Mouse (Mus musculus) neutrophil, adult 83 days (primary cell): ENCODE measurements around the gene Olfr963. TPM values are rescaled to one million over a fixed set of nuclear protein-coding genes. Genes with fewer than 3 reads are reported as not detected.

Experiments
- total RNA-seq, 2 experiments: library from RNA; stranded (reverse); gene quantifications; one replicate each; pipeline ENCODE4 v1.2.4; 2023

The Olfr963 gene
- not detected for total RNA-seq

GRCm38 (mm10) chr9:39666905-39667304 lies at the start of gene Olfr963:
Gene Olfr963, plus strand, starts transcription at chr9:39667205.

GRCm38 (mm10) chr9:39621073-39621472 lies 45.9 kb upstream of the Olfr963 start, which contains the start of gene Olfr960:
Gene Olfr960, plus strand, starts transcription at chr9:39621373.

GRCm38 (mm10) chr9:39644785-39645184 lies 22.2 kb upstream of the Olfr963 start, which contains the start of gene Olfr961:
Gene Olfr961, plus strand, starts transcription at chr9:39645085.

GRCm38 (mm10) chr9:39707017-39707416 lies 40.0 kb downstream of the Olfr963 start, which contains the start of gene Olfr149:
Gene Olfr149, minus strand, starts transcription at chr9:39707117.

GRCm38 (mm10) chr9:39711053-39711452 lies 44.0 kb downstream of the Olfr963 start, which contains the start of gene Olfr965:
Gene Olfr965, plus strand, starts transcription at chr9:39711353.

Other genes starting within 250 kb of the Olfr963 start
- gene Olfr952, start 240.1 kb upstream of the Olfr963 start, total RNA-seq = not detected
- not detected for gene Olfr954, start 210.5 kb upstream of the Olfr963 start, total RNA-seq
- not detected for gene Olfr955, start 195.3 kb upstream of the Olfr963 start, total RNA-seq
- gene Olfr44, start 173.2 kb upstream of the Olfr963 start, total RNA-seq = not detected
- gene Olfr957, start 151.4 kb upstream of the Olfr963 start, total RNA-seq = not detected
- gene Olfr958, start 113.2 kb upstream of the Olfr963 start, total RNA-seq = not detected
- gene Olfr959, start 91.6 kb upstream of the Olfr963 start, total RNA-seq = not detected
- under 1 TPM in 1 of 2 experiments, not detected in 1; 0.09 TPM for gene AW551984, start 62.8 kb upstream of the Olfr963 start, total RNA-seq
- not detected for gene Olfr148, start 56.5 kb upstream of the Olfr963 start, total RNA-seq
- not detected for gene Olfr960, start 45.8 kb upstream of the Olfr963 start, total RNA-seq
- gene Olfr961, start 22.1 kb upstream of the Olfr963 start, total RNA-seq = not detected
- gene Olfr149, start 39.9 kb downstream of the Olfr963 start, total RNA-seq = not detected
- not detected for gene Olfr965, start 44.1 kb downstream of the Olfr963 start, total RNA-seq
- gene Olfr150, start 63.8 kb downstream of the Olfr963 start, total RNA-seq = not detected
- not detected for gene Olfr967, start 79.0 kb downstream of the Olfr963 start, total RNA-seq
- gene Olfr968, start 116.0 kb downstream of the Olfr963 start, total RNA-seq = not detected
- not detected for gene Olfr969, start 123.7 kb downstream of the Olfr963 start, total RNA-seq
- not detected for gene Olfr970, start 141.7 kb downstream of the Olfr963 start, total RNA-seq
- not detected for gene Olfr971, start 169.7 kb downstream of the Olfr963 start, total RNA-seq
- gene Olfr972, start 199.2 kb downstream of the Olfr963 start, total RNA-seq = not detected
- gene Olfr229, start 240.1 kb downstream of the Olfr963 start, total RNA-seq = not detected